Mouse (Mus musculus) ES-E14 (cell line): ENCODE results near the gene Grin2b.

Source experiments
- CHD2 ChIP-seq: IDR thresholded peaks from 2 replicates; pipeline ENCODE4 v1.6.1; 2014; ENCODE audit warnings: mild to moderate bottlenecking, low read depth, low read length, inconsistent platforms
- HCFC1 ChIP-seq: IDR thresholded peaks from 2 replicates; pipeline ENCODE4 v1.6.1; 2012; ENCODE audit warnings: low read length, inconsistent platforms, borderline replicate concordance; ENCODE audit not compliant: insufficient read depth
- MAFK ChIP-seq: IDR thresholded peaks from 2 replicates; pipeline ENCODE4 v1.6.1; 2014; ENCODE audit warnings: mild to moderate bottlenecking, low read depth, low read length, inconsistent platforms; ENCODE audit not compliant: insufficient read depth
- ZC3H11A ChIP-seq: IDR thresholded peaks from 2 replicates; pipeline ENCODE4 v1.6.1; 2012; ENCODE audit warnings: low read depth, mild to moderate bottlenecking, inconsistent platforms, low read length, borderline replicate concordance
- ZNF384 ChIP-seq: IDR thresholded peaks from 2 replicates; pipeline ENCODE4 v1.6.1; 2012; ENCODE audit warnings: low read depth, low read length, inconsistent platforms

- TF ChIP-seq ZC3H11A = no peak
- TF ChIP-seq HCFC1 = no peak
- TF ChIP-seq MAFK = no peak
- TF ChIP-seq CHD2 = no peak
- no peak for TF ChIP-seq ZNF384
Observed at GRCm38 (mm10) chr6:136046091-136046490, 127.2 kb downstream of the Grin2b start.
